Mouse (Mus musculus) cerebellum, adult 9-10 months (tissue): ENCODE results near the gene Nt5c2.

Source experiments
- DNase-seq: peaks from one replicate; pipeline ENCODE4 v3.0.0; 2022

Nt5c2 gene

GRCm38 (mm10) chr19:46962841-46963240 is 52.1 kb downstream of the Nt5c2 start:
- no peak for DNase-seq

DNA sequence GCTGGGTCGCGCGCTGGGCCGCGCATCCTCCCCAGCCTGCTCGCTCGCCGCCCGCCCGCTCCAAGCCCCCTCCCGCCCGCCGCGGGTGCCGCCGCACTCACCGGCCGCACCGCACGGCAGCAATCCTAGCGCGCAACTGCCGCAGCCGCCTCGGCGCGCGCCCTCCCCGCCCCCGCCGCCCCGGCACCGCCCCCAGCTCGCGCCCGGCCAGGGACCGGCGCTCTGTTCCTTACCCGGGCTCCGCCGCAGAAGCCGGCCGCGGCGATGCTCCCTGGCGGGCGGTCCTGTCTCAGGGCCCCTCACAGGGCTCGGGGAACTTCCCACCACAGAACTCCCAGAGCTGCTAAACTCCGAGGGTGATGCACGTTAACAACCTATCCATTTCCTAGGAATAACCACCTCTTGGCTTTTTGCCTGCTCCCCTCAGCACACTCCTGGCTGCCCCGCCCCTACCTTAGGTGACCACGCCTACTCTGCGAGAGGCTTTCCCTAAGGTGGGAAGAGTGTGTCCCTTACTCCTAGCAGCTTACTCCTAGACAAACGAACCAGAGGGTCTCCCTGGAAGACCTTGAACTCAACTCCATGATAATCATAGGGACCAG is 52.7 kb downstream of the Nt5c2 start:
- DNase-seq = peak; percentile 85

GRCm38 (mm10) chr19:46961652-46962051 is 53.3 kb downstream of the Nt5c2 start:
- peak; percentile 86 for DNase-seq

DNA sequence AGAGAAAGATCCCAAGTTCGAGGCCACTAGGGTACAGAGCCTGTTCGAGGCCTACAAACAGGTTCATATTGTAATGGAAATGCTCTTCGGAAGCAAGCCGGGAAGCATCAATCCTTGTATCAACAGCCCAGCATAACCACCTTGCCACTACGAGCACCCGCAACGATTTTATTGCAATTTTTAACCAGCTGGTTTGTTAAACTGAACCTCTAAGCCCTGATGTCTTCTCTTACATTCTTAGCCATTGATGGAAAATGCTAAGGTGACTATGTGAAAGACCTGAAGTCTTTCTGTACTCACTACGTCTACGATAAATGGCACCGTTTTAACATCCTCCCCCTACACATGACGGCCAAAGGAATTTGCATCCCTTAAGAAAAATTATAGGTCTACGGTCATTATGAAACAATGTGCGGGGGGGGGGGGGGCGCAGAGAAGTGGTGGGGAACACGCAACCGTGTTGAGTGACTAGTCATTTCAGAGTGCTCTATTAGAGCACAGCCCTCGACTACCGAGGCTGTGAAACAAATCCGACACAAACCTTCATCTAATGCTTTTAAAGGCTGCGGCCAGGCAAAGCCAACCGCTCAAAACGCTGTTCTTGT is 53.8 kb downstream of the Nt5c2 start:
- no peak for DNase-seq

DNA sequence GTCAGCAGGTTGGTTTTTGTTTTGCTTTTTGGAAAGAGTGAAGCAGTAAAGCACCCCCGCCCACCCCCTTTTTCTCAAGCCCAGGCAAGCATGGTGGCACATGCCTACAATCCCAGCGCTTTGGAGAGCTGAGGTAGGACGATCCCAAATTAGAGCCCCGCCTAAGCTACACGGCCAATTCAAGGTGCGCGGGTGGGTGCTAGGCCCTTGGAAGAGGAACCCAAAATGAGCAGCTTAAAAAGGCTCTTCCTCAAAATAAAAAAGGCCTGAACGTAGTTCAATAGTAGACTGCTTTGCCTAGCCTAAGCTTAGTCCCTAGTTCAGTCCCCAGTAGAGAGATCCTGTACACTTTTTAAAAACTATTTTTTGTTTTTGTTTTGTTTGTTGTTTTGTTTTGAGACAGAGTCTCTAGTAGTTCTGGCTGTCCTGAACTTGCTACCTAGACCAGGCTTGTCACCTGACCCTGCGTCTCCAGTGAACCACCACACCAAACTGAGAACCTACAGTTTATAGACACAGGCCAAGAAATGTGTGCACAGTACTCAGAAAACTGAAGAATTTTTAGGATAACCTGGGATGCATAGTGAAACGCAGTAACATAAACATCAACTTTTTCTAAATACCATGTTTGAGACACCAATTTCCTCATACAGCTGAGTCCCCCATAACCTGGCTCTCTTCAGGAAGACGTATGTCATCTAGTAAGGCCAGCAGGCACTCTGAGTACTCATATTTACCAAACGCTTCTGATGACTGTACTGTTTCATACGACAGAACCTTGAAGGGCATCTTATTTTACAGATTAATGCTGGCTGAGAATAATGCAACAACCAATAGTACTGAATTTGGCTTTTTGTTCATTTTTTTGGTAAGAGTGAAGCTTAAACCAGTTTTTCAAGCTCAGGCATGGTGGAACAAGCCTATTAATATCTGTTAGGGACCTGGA is 54.6 kb downstream of the Nt5c2 start:
- DNase-seq = no peak

GRCm38 (mm10) chr19:46959536-46959935 is 55.4 kb downstream of the Nt5c2 start:
- no peak for DNase-seq

DNA sequence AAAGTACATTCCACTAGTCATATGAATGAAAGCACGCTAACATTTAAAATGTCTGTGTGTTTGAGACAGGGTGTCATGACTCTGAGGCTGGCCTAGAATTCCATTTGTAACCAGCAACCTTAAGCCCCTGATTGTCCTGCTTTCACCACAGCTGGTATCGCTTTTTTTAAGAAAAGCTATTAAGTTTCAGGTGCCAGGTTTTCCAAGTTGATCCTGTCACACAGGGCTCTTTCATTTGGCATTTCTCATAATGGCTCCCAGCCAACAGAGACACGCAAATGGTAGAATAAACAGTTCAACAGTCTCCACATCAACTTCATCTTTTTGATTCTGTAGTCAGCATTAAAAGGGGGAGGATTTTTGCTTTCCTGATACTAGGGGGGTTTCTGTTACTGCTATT is 56.4 kb downstream of the Nt5c2 start:
- no peak for DNase-seq

- DNase-seq = no peak
Observed at GRCm38 (mm10) chr19:46957971-46958370, 57.0 kb downstream of the Nt5c2 start.

- no peak for DNase-seq
Observed at GRCm38 (mm10) chr19:46957001-46957400, 58.0 kb downstream of the Nt5c2 start.

DNA sequence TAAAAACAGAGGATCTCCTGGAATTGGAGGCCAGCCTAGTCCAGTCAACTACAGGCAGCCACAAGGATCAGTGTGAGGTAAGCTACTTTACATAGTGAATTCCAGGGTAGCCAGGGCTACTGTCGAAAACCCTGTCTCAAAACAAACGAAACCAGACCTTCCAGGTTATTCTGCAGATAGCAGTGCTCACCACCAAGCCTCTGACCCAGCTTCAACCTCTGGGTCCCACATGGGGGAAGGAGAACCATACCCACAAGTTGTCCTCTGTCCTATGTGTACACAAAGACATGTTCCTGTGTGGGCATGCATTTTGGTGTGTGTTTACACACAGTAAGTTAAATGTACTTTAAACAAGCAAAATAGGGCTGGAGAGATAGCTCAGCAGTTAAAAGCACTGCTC is 58.5 kb downstream of the Nt5c2 start:
- no peak for DNase-seq

DNA sequence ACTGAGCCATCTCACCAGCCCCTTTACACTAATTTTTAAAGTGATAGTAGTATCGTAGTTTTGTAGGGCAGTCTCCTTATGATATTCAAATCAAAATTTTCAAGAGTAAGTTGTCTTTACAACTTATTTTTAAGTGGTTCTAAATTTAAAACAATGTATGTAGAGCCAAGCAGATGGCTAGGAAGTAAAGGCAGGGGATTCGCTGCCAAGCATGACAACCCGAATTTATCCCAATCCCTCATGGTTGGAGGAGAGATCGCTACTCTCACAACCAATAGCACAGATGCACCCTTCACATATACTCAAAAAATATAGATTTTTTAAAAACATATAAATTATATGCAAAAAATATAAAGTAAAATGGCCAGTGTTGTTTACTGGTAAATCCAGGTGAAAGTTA is 59.3 kb downstream of the Nt5c2 start:
- DNase-seq = no peak

- no peak for DNase-seq
Observed at GRCm38 (mm10) chr19:46953536-46953935, 61.4 kb downstream of the Nt5c2 start.

DNA sequence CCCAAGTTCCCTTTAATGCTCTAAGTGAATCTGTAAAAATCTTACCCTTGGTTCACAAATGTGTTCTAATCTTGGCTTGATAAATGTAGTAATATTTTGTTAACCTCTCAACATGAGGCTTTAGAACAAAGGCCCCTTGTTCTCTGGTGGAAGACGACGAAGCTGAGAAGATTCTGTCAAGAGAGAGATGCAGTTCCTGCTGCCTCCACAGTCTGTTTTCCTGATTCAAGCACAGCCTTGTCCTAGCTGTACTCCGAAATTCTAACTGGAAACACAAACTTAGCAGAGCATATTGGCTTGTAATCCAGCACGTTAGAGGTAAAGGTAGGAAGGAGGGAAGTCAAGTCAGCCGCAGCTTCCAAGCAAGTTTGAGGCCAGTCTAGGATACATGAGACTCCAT is 62.0 kb downstream of the Nt5c2 start:
- no peak for DNase-seq

DNA sequence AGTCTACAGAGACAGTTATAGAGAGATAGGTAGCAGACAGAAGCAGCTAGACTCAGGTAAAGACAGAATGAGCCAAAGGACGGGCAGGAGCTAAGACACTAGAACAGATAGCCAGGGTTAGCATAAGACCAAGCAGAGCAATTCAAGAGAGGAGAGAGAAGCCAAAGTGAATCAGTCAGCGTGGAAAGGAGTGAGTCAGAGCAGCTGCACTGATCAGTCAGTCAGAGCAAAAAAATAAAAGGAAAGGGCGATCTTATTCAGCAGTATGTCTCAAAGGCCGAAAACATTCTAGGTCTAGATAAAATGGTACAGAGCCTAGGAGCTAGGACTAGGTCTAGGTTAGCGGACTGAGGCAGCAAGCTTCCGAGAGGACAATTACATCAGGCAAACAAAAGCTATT is 70.6 kb downstream of the Nt5c2 start:
- no peak for DNase-seq

DNA sequence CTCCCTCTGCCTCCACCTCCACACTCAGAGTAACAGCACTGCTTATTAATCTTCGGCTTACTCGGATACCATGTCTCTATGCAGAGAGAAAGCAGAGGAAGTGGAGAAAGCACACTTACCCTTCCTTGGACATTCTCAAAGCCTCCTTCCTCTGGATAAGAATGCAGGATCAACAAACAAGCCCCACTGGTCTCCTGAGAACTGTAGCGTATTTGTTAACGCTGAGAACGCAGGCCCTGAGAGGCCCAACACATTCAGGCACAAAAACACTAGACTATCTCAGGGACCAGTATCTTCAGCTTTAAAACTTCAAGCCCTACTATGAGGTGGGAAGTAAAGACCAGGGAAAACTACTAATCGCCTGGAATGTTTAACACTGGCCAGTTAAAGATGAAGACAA is 77.8 kb downstream of the Nt5c2 start:
- no peak for DNase-seq

- DNase-seq = no peak
Observed at GRCm38 (mm10) chr19:46934025-46934424, 80.9 kb downstream of the Nt5c2 start.

- DNase-seq = no peak
Observed at GRCm38 (mm10) chr19:46932608-46933007, 82.3 kb downstream of the Nt5c2 start.

DNA sequence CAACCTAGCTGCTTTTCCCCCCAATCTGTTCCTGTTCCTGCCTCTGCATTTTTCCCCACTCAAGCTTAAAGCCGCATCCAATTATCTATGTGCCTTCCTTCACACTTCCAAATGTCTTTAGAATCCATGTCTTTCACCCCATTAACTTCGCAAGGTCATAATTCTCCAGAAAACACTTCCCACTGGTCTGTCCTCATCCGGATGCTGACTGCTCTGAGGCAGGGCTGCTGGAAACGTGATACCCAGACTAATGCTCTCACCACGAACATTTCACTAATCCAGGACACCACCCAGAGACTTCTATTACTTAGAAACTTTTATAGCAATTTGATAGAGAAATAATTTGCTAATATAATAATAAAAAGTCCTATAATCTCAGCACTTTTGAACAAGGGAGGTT is 84.9 kb downstream of the Nt5c2 start:
- DNase-seq = no peak

DNA sequence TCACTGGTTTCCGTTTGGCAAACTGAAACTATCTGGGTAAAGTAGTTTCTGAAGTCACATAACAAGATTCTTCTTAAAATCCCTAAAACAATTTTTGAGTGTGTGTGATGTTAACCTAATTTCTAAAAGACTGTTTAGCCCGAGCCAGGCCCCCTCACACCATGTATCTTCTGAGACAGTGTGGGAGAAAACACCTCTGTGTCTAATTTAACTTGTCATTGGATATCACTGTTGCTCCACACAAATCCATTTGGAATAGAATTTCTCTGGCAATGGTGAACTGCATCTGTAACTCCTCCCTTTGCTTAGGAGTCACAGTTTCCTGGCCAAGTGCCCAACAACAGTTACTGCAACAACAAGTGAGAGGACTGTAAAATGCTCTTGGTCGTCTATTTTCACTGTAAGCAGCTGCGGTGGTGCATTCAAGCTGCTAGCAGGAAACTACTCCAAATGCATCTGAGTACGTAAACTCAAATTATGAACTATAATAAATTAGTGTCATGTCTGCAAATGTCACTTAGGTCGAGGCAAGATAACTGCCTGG is 85.8 kb downstream of the Nt5c2 start:
- no peak for DNase-seq

- no peak for DNase-seq
Observed at GRCm38 (mm10) chr19:46928136-46928535, 86.8 kb downstream of the Nt5c2 start.

GRCm38 (mm10) chr19:46926951-46927350 is 88.0 kb downstream of the Nt5c2 start:
- no peak for DNase-seq

DNA sequence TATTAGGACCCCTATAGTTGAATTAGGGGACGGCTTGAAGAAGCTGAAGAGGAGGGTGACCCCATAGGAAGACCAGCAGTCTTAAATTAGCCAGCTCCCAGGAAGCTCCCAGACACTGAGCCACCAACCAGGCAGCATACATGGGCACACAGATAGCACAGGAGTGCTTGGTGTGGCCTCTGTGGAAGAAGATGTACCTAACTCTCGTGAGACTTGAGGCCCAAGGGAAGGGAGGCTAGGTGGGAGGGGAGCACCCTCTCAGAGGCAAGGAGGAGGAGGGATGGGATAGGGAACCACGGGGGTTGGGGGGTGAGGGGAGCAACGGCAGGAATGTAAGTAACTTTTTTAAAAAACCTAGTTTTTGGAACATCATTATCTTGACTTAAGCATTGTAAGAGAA is 88.6 kb downstream of the Nt5c2 start:
- no peak for DNase-seq

DNA sequence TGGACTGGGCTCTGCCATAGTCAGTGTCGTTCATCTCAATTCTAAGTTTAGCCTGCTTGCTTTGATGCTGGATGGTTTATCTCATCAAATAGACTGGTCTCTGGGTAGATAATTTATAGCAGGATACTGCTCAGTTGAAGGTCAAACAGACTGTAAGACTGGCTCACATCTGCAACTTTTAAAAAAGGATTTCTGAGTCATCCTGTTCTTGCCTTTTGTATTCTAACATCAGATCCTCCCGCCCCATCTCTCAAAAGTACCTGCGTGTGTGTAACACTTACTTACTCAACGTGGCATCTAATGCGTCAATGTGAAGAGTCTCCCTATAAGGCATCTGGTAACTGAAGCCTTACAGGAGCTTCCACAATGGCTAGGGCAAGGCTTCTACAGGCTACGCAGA is 94.4 kb downstream of the Nt5c2 start:
- no peak for DNase-seq
